Mouse (Mus musculus) forebrain, embryonic 11.5 days (tissue): ENCODE measurements around the gene Rprd1b. TPM values are rescaled to one million over a fixed set of nuclear protein-coding genes. Genes with fewer than 3 reads are reported as not detected.

Experiments
- ATAC-seq: fragments of 200-750 bp; cut with Nextera tagmentation; replicated peaks from 2 replicates; pipeline ENCODE4 v1.8.0; 2017; ENCODE audit warnings: moderate TSS enrichment; ENCODE audit not compliant: low FRiP score
- DNase-seq: peaks from one replicate; pipeline ENCODE4 v3.0.0-alpha.2; 2017; ENCODE audit warnings: low spot score
- H3K27ac ChIP-seq: fragments of 300-500 bp; sonication (generic); 2 replicates; pipeline ENCODE4 v1.5.1; 2014; ENCODE audit warnings: low read depth, low read length
- H3K27me3 ChIP-seq: fragments of 300-500 bp; sonication (generic); 2 replicates; pipeline ENCODE4 v1.6.1; 2014; ENCODE audit warnings: mild to moderate bottlenecking, low read length, mixed read lengths; ENCODE audit not compliant: control insufficient read depth, insufficient read depth
- H3K36me3 ChIP-seq: fragments of 300-500 bp; sonication (generic); 2 replicates; pipeline ENCODE4 v1.6.1; 2014; ENCODE audit warnings: mild to moderate bottlenecking, low read length, moderate library complexity, mixed read lengths; ENCODE audit not compliant: control insufficient read depth, insufficient read depth
- H3K4me1 ChIP-seq: fragments of 300-500 bp; sonication (generic); replicated peaks from 2 replicates; pipeline ENCODE4 v1.6.1; 2014; ENCODE audit warnings: low read length, mixed read lengths; ENCODE audit not compliant: control insufficient read depth, insufficient read depth
- H3K4me2 ChIP-seq: fragments of 300-500 bp; sonication (generic); 2 replicates; pipeline ENCODE4 v1.6.1; 2014; ENCODE audit warnings: low read depth, mild to moderate bottlenecking, low read length, moderate library complexity, mixed read lengths; ENCODE audit not compliant: severe bottlenecking
- H3K4me3 ChIP-seq: fragments of 300-500 bp; sonication (generic); 2 replicates; pipeline ENCODE4 v1.5.1; 2014; ENCODE audit warnings: low read depth, low read length
- H3K9ac ChIP-seq: fragments of 300-500 bp; sonication (generic); 2 replicates; pipeline ENCODE4 v1.6.1; 2014; ENCODE audit warnings: low read length
- H3K9me3 ChIP-seq: fragments of 300-500 bp; sonication (generic); 2 replicates; pipeline ENCODE4 v1.6.1; 2016; ENCODE audit warnings: low read length, mixed read lengths; ENCODE audit not compliant: control insufficient read depth
- WGBS: fragments of 180-500 bp; shearing (Covaris S2); extraction: QIAGEN DNeasy Blood & Tissue Kit; methylation state at CpG from one replicate; pipeline ENCODE4 v1.1.7; 2014; 5-methylcytosine and 5-hydroxymethylcytosine counted together
- polyA plus RNA-seq: library from polyadenylated mRNA; unstranded; fragments of >200 nt; fragmentation: Nextera tagmentation; extraction: Ambion mirVana; gene quantifications from 2 replicates; pipeline ENCODE4 v1.2.1, GENCODE M21; 2014

The Rprd1b gene
- polyA plus RNA-seq, 1 experiment from 2014 or later = 65.6 TPM

- DNase-seq (no peak), ATAC-seq (no peak)
- Histone ChIP-seq H3K27me3 (no peaks in the 10 kb centered on the region), H3K4me1 (0 out of 2 replicates have a peak, but pooled peaks cover 2% of the 10 kb centered on the region), H3K36me3 (no peaks in the 10 kb centered on the region), H3K4me3 (no peak overlapping the region), H3K9ac (no peak overlapping the region), H3K4me2 (no peak overlapping the region), H3K27ac (no peak overlapping the region), H3K9me3 (no peaks in the 10 kb centered on the region)
- 82% methylated on average over 6 of the region's 6 CpGs for WGBS
Observed at GRCm38 (mm10) chr2:158133050-158133449, 104.8 kb downstream of the Rprd1b start.

GRCm38 (mm10) chr2:158136205-158136604, 107.9 kb downstream of the Rprd1b start:
- H3K4me1 ChIP-seq = no peaks in the 10 kb centered on the region
- H3K4me2 ChIP-seq = no peak overlapping the region
- 61% methylated on average over 7 of the region's 7 CpGs for WGBS
- H3K9ac ChIP-seq = no peak overlapping the region
- no peaks in the 10 kb centered on the region for H3K36me3 ChIP-seq
- ATAC-seq = no peak
- no peaks in the 10 kb centered on the region for H3K9me3 ChIP-seq
- H3K27me3 ChIP-seq = no peaks in the 10 kb centered on the region
- DNase-seq = no peak
- no peak overlapping the region for H3K27ac ChIP-seq
- H3K4me3 ChIP-seq = no peak overlapping the region

- ATAC-seq = no peak
- no peak overlapping the region for H3K4me2 ChIP-seq
Observed at GRCm38 (mm10) chr2:158137771-158138170, 109.5 kb downstream of the Rprd1b start.

GRCm38 (mm10) chr2:158138778-158139177, 110.5 kb downstream of the Rprd1b start:
- WGBS = 93% methylated on average over 9 of the region's 9 CpGs
- ATAC-seq = no peak
- DNase-seq = no peak

More at GRCm38 (mm10) chr2:158137771-158138170, 109.5 kb downstream of the Rprd1b start:
- Histone ChIP-seq H3K9ac (no peak overlapping the region), H3K9me3 (no peaks in the 10 kb centered on the region), H3K36me3 (no peaks in the 10 kb centered on the region), H3K4me3 (no peak overlapping the region), H3K27ac (no peak overlapping the region), H3K4me1 (no peaks in the 10 kb centered on the region), H3K27me3 (no peaks in the 10 kb centered on the region)
- DNase-seq = no peak
- WGBS = 91% methylated on average over 11 of the region's 12 CpGs

GRCm38 (mm10) chr2:158139628-158140027, 111.3 kb downstream of the Rprd1b start:
- Histone ChIP-seq H3K36me3 (no peaks in the 10 kb centered on the region), H3K9ac (no peak overlapping the region), H3K4me2 (no peak overlapping the region), H3K27me3 (no peaks in the 10 kb centered on the region), H3K4me1 (no peaks in the 10 kb centered on the region), H3K9me3 (no peaks in the 10 kb centered on the region), H3K4me3 (no peak overlapping the region), H3K27ac (no peak overlapping the region)
- no peak for ATAC-seq
- 55% methylated on average over 7 of the region's 7 CpGs for WGBS
- no peak for DNase-seq

More at GRCm38 (mm10) chr2:158138778-158139177, 110.5 kb downstream of the Rprd1b start:
- Histone ChIP-seq H3K27ac (no peak overlapping the region), H3K36me3 (no peaks in the 10 kb centered on the region), H3K9ac (no peak overlapping the region), H3K4me1 (no peaks in the 10 kb centered on the region), H3K27me3 (no peaks in the 10 kb centered on the region), H3K9me3 (no peaks in the 10 kb centered on the region), H3K4me2 (no peak overlapping the region), H3K4me3 (no peak overlapping the region)

GRCm38 (mm10) chr2:158140664-158141063, 112.4 kb downstream of the Rprd1b start:
- no peak overlapping the region for H3K4me3 ChIP-seq
- no peak overlapping the region for H3K4me2 ChIP-seq
- H3K27me3 ChIP-seq = 0 out of 2 replicates have a peak, but pooled peaks cover under 1% of the 10 kb centered on the region
- no peak for DNase-seq
- H3K27ac ChIP-seq = no peak overlapping the region
- H3K36me3 ChIP-seq = no peaks in the 10 kb centered on the region
- H3K4me1 ChIP-seq = no peaks in the 10 kb centered on the region; the same call in 1 of the 2 replicates
- no peak for ATAC-seq
- WGBS = 89% methylated on average over 5 of the region's 5 CpGs
- no peaks in the 10 kb centered on the region for H3K9me3 ChIP-seq
- H3K9ac ChIP-seq = no peak overlapping the region

DNA sequence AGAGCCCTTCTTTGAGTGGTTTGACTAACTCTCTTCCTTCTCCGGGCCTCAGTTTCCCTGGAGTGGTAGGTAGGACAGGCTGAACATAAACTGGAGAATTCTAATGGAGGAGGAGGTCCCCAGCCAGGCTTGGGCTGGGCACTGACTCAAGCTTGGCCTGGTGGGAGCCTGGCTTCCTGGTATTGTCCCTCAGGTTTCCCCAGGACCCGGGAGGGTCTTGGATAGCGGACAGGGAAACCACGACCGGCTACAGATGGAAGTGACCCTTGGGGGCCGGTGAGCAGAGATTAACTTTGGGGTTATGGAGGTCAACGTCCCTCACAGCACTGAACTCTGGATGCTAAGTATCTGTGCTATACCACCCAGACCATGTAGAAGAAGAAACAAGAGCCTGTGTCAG, 113.0 kb downstream of the Rprd1b start:
- H3K27me3 ChIP-seq = 0 out of 2 replicates have a peak, but pooled peaks cover 3% of the 10 kb centered on the region
- H3K9ac ChIP-seq = no peak overlapping the region
- WGBS = 88% methylated on average over 7 of the region's 7 CpGs
- no peak overlapping the region for H3K4me2 ChIP-seq
- no peaks in the 10 kb centered on the region for H3K36me3 ChIP-seq
- no peak overlapping the region for H3K27ac ChIP-seq
- peaks cover 2% of the 10 kb centered on the region; the same call in 1 of the 2 replicates for H3K4me1 ChIP-seq
- no peaks in the 10 kb centered on the region for H3K9me3 ChIP-seq
- ATAC-seq (no peak), DNase-seq (no peak)
- no peak overlapping the region for H3K4me3 ChIP-seq

GRCm38 (mm10) chr2:158141690-158142440, 113.6 kb downstream of the Rprd1b start:
- peaks cover 2% of the 10 kb centered on the region; the same call in 1 of the 2 replicates for H3K4me1 ChIP-seq
- H3K4me2 ChIP-seq = no peak overlapping the region
- no peak for DNase-seq
- H3K36me3 ChIP-seq = no peaks in the 10 kb centered on the region
- H3K27me3 ChIP-seq = 0 out of 2 replicates have a peak, but pooled peaks cover 3% of the 10 kb centered on the region
- H3K9me3 ChIP-seq = no peaks in the 10 kb centered on the region
- 82% methylated on average over 7 of the region's 7 CpGs for WGBS
- no peak overlapping the region for H3K27ac ChIP-seq
- no peak for ATAC-seq
- no peak overlapping the region for H3K9ac ChIP-seq
- no peak overlapping the region for H3K4me3 ChIP-seq

DNA sequence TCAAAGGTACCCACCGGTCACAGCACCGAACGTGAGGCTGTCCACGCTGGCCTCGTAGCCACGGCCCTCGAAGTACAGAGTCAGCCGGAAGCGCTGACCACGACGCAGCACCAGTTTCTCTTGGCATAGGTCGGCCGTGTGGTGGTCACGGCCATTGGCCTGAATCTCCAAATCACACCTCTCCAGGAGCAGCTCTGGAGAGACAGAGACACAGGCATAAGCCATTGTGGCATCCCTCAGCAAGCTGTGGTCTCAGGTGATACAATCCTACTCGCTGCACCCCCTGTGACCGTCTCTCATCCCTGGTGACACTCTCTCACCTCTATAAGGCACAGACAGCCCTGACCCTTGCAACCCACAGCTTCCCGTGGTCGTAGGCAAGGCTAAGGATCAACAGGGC, 114.7 kb downstream of the Rprd1b start:
- peaks cover 2% of the 10 kb centered on the region; the same call in 1 of the 2 replicates for H3K4me1 ChIP-seq
- 0 out of 2 replicates have a peak, but pooled peaks cover 3% of the 10 kb centered on the region for H3K27me3 ChIP-seq
- H3K9me3 ChIP-seq = no peaks in the 10 kb centered on the region
- H3K27ac ChIP-seq = no peak overlapping the region
- H3K36me3 ChIP-seq = no peaks in the 10 kb centered on the region
- DNase-seq (no peak), ATAC-seq (no peak)
- H3K4me3 ChIP-seq = no peak overlapping the region
- H3K9ac ChIP-seq = no peak overlapping the region
- 82% methylated on average over 18 of the region's 18 CpGs for WGBS
- no peak overlapping the region for H3K4me2 ChIP-seq
